Mouse (Mus musculus) c-Kit-positive CD71-positive TER-119-negative erythroid progenitor cells, embryonic 14.5 days (primary cell): ENCODE data around the gene Cldn17.

Experiments
- DNase-seq: peaks from one replicate; pipeline ENCODE4 v3.0.0-alpha.2; 2013; ENCODE audit warnings: low read depth

Cldn17 gene

GRCm38 (mm10) chr16:88506878-88507277 lies at the start of gene Cldn17:
TSS of gene Cldn17 (minus strand) at chr16:88506978.
- no peak for DNase-seq

- DNase-seq = no peak
These were observed 35.7 kb upstream of the Cldn17 start for GRCm38 (mm10) chr16:88542488-88542887.

DNA sequence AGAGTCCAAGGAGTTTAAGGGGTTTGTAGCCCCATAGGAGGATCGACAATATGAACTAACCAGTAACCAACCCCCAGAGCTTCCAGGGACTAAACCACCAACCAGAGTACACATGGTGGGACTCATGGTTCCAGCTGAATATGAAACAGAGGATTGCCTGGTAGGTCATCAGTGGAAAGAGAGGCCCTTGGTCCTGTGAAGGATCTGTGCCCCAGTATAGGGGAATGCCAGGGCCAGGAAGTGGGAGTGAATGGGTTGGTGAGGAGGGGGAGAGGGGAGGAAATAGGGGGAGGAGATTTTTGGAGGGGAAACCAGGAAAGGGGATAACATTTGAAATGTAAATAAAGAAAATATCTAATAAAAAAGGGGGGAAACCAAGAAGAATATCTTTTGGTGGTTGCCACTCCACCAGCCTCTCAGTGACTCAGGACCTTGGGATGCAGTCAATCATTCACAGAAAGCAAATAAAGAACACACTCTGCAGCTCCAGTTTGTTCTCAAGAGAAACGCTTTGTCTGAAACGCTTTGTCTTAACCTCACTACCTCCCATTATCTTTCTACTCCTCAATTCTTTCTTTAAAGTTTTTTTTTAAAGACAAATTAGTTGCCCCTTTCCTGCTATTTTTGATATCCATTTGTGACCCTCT lies 33.2 kb upstream of the Cldn17 start:
- no peak for DNase-seq

DNA sequence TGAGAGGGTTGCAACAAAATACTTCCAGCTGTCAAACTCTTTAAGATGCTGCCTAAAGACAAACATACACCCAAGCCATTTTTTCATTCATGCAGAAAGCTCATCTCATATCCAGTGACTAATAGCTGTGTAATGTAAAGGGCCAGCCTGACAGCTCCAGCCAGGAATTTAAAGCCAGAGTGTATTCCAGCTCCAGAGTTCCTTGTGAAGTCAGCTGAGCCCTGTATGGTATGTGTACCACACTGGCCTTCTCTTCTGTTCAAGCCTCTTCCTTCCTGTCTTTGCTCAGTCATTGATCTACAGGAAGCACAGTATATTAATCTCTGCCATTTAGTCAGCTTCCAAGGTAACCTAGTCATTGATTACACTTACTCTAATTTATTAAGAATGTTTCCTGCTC lies 4.6 kb upstream of the Cldn17 start:
- DNase-seq = no peak

DNA sequence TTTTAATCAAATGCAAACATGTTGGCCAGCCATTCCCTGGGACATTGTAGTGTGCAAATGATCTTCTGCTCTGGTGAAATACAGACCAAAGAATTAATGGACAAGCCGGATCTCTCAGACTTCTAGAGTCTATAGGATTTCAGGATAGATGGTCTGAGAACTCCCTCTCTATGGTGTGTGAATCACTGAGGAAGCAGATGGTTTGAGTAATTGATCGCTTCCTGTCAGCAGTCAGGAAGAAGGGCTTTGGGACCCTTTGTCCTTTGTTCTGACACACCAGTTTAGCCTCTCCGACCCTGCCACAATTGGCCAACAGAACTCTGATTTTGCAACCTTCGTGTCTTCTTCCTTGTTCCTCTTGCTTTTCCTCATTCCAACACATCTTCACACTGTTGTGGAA lies 1.4 kb upstream of the Cldn17 start:
- no peak for DNase-seq

- DNase-seq = no peak
These were observed 440 bp downstream of the Cldn17 start for GRCm38 (mm10) chr16:88506338-88506737.

- no peak for DNase-seq
These were observed 18.7 kb downstream of the Cldn17 start for GRCm38 (mm10) chr16:88488096-88488495.

- no peak for DNase-seq
These were observed 26.6 kb downstream of the Cldn17 start for GRCm38 (mm10) chr16:88480011-88480774.

GRCm38 (mm10) chr16:88463235-88463634 lies 43.5 kb downstream of the Cldn17 start:
- DNase-seq = no peak
